Mouse (Mus musculus) liver, postnatal 0 days (tissue): ENCODE measurements around the gene Gpr65.

Source experiments
- CTCF ChIP-seq: sonication (generic); IDR thresholded peaks from 2 replicates; pipeline ENCODE4 v1.5.1; 2016; ENCODE audit warnings: antibody characterized with exemption, low read depth
- EP300 ChIP-seq: IDR thresholded peaks from 2 replicates; pipeline ENCODE4 v1.6.1; 2016; ENCODE audit warnings: antibody characterized with exemption, low read depth, mild to moderate bottlenecking

DNA sequence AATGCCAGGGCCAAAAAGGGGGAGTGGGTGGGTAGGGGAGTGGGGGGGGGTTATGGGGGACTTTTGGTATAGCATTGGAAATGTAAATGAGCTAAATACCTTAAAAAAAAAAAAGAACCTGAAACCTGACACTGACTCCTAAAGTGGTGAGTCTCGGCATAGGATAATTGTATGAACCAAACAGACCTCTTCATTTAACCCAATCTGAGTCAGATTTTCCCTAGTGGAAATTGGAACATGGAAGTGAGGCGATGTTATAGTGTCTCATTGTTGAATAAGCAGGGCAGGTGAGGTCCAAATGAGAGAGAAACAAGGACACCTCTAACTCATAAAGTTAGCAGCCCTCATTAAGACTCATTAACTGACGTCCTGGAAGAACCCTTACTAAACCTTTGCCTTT, 16.0 kb downstream of the Gpr65 start:
- no peak for TF ChIP-seq EP300
- TF ChIP-seq CTCF, result no peak
